Mouse (Mus musculus) hindbrain, postnatal 0 days (tissue): ENCODE data around the gene Gfi1b. TPM values are rescaled to one million over a fixed set of nuclear protein-coding genes. Genes with fewer than 3 reads are reported as not detected.

ENCODE experiments used
- ATAC-seq: fragments of 200-750 bp; cut with Nextera tagmentation; 2 replicates; pipeline ENCODE4 v1.8.0; 2017; ENCODE audit warnings: mild to moderate bottlenecking, moderate TSS enrichment, moderate library complexity
- DNase-seq: peaks from one replicate; pipeline ENCODE4 v3.0.0-alpha.2; 2015; ENCODE audit warnings: low spot score
- H3K27ac ChIP-seq: fragments of 300-500 bp; sonication (generic); 2 replicates; pipeline ENCODE4 v1.5.1; 2014; ENCODE audit warnings: mild to moderate bottlenecking
- H3K27me3 ChIP-seq: fragments of 300-500 bp; sonication (generic); 2 replicates; pipeline ENCODE4 v1.6.1; 2014; ENCODE audit warnings: low read length, mixed read lengths; ENCODE audit not compliant: insufficient read depth
- H3K36me3 ChIP-seq: fragments of 300-500 bp; sonication (generic); 2 replicates; pipeline ENCODE4 v1.6.1; 2014; ENCODE audit warnings: low read length, mixed read lengths; ENCODE audit not compliant: insufficient read depth
- H3K4me1 ChIP-seq: fragments of 300-500 bp; sonication (generic); 2 replicates; pipeline ENCODE4 v1.6.1; 2014; ENCODE audit warnings: antibody characterized with exemption, low read length, mixed read lengths; ENCODE audit not compliant: insufficient read depth
- H3K4me2 ChIP-seq: fragments of 300-500 bp; sonication (generic); 2 replicates; pipeline ENCODE4 v1.6.1; 2014; ENCODE audit warnings: low read depth, mild to moderate bottlenecking, low read length, moderate library complexity, mixed read lengths
- H3K4me3 ChIP-seq: fragments of 300-500 bp; sonication (generic); 2 replicates; pipeline ENCODE4 v1.5.1; 2014; ENCODE audit warnings: low read length
- H3K9ac ChIP-seq: fragments of 300-500 bp; sonication (generic); replicated peaks from 2 replicates; pipeline ENCODE4 v1.6.1; 2014; ENCODE audit warnings: mild to moderate bottlenecking, low read length, moderate library complexity, mixed read lengths
- H3K9me3 ChIP-seq: fragments of 300-500 bp; sonication (generic); 2 replicates; pipeline ENCODE4 v1.6.1; 2016; ENCODE audit warnings: low read length, mixed read lengths
- CTCF ChIP-seq: IDR thresholded peaks from 2 replicates; pipeline ENCODE4 v1.5.1; 2016; ENCODE audit warnings: antibody characterized with exemption, control low read depth, low read depth
- WGBS: fragments of 180-500 bp; shearing (Covaris S2); extraction: QIAGEN DNeasy Blood & Tissue Kit; methylation state at CpG from one replicate; pipeline ENCODE4 v1.1.7; 2014; 5-methylcytosine and 5-hydroxymethylcytosine counted together
- microRNA-seq, 2 experiments: library from miRNA; unstranded; fragments of <30 nt; microRNA quantifications; one replicate each; pipeline ENCODE4; 2016
- polyA plus RNA-seq: library from polyadenylated mRNA; unstranded; fragments of >200 nt; fragmentation: Nextera tagmentation; extraction: Ambion mirVana; gene quantifications from 2 replicates; pipeline ENCODE4 v1.2.1, GENCODE M21; 2015
- total RNA-seq: library from RNA; depleted of rRNA; stranded (reverse); fragments of >200 nt; gene quantifications from 2 replicates; pipeline ENCODE4 v1.2.3, GENCODE M21; 2014; rRNA removed

Gene Gfi1b
- total and polyA plus RNA-seq, 2 experiments from 2014 or later: not detected

DNA sequence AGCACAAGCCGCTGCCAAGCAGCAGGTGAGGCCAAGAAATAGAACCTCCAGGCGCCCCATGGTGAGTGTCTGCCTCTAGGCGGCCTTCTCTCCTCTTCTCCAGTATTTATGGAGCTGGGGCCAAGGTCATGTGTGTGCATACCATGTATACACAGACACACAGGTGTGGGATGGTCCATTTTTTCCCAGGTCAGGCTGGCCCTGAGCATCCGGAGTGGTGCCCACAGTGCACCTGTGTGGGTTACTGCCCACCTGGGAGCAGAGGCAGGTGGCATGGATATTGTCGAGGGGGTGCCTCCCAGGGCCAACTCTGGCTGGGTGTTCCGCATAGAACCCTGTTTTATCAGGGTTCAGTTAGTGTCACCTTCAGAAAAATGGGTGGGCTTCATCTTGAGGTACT is 58.5 kb downstream of the Gfi1b start, which contains the start of gene Cel:
Gene Cel (minus strand): TSS at position 101 of the 400 bp plus-strand sequence.
- H3K9me3 ChIP-seq: no peaks in the 10 kb centered on the region
- no peak within 1 kb of the TSS for H3K4me3 ChIP-seq
- DNase-seq: no peak
- H3K4me2 ChIP-seq: no peak within 1 kb of the TSS
- H3K27me3 ChIP-seq: no peaks in the 10 kb centered on the region
- ATAC-seq: no peak
- WGBS: 71% methylated on average over 6 of the region's 6 CpGs
- no peak within 1 kb of the TSS for H3K9ac ChIP-seq
- no peak within 1 kb of the TSS for H3K27ac ChIP-seq
- no peaks in the 10 kb centered on the region for H3K4me1 ChIP-seq
- peaks cover 20% of the 10 kb centered on the region for H3K36me3 ChIP-seq
- TF ChIP-seq CTCF: no peak

Small RNA genes within 50 kb of the gene (microRNA-seq; reads per million reads assigned to microRNA genes)
- 0 reads per million in 2 experiments for gene Gm22824

Other genes starting within 250 kb of the Gfi1b start
- gene Ppp1r26, start 175.2 kb downstream of the Gfi1b start, total RNA-seq: 58.8 and 78.7 TPM in 2 replicates
- 10.4 and 11.2 TPM in 2 replicates for gene Ppp1r26, start 175.2 kb downstream of the Gfi1b start, polyA plus RNA-seq
- gene 1700007K13Rik, start 155.7 kb downstream of the Gfi1b start, total RNA-seq: 2.8 and 8.6 TPM in 2 replicates
- gene 1700007K13Rik, start 155.7 kb downstream of the Gfi1b start, polyA plus RNA-seq: 6.1 and 7.1 TPM in 2 replicates
- gene Mrps2, start 153.9 kb downstream of the Gfi1b start, total RNA-seq: 31.5 and 33.0 TPM in 2 replicates
- gene Mrps2, start 153.9 kb downstream of the Gfi1b start, polyA plus RNA-seq: 39.2 and 42.6 TPM in 2 replicates
- gene Gbgt1, start 125.1 kb downstream of the Gfi1b start, total RNA-seq: 3.7 and 8.2 TPM in 2 replicates
- 1.5 and 1.7 TPM in 2 replicates for gene Gbgt1, start 125.1 kb downstream of the Gfi1b start, polyA plus RNA-seq
- gene Gm10134, start 115.9 kb downstream of the Gfi1b start, total RNA-seq: not detected in 2 replicates
- 4.0 and 4.8 TPM in 2 replicates for gene Gm10134, start 115.9 kb downstream of the Gfi1b start, polyA plus RNA-seq
- 263 and 266 TPM in 2 replicates for gene Ralgds, start 108.9 kb downstream of the Gfi1b start, total RNA-seq
- 74.6 and 76.8 TPM in 2 replicates for gene Ralgds, start 108.9 kb downstream of the Gfi1b start, polyA plus RNA-seq
- gene Cel, start 58.6 kb downstream of the Gfi1b start, total RNA-seq: not detected in 2 replicates
- gene Cel, start 58.6 kb downstream of the Gfi1b start, polyA plus RNA-seq: not detected in 2 replicates
- 23.1 and 28.4 TPM in 2 replicates for gene Gtf3c5, start 38.2 kb downstream of the Gfi1b start, total RNA-seq
- 27.4 and 29.5 TPM in 2 replicates for gene Gtf3c5, start 38.2 kb downstream of the Gfi1b start, polyA plus RNA-seq
- gene Tsc1, start 19.2 kb upstream of the Gfi1b start, total RNA-seq: 33.9 and 42.3 TPM in 2 replicates
- 20.0 and 22.7 TPM in 2 replicates for gene Tsc1, start 19.2 kb upstream of the Gfi1b start, polyA plus RNA-seq
- 0.89 TPM in 1 of 2 replicates, not detected in the other for gene Spaca9, start 77.7 kb upstream of the Gfi1b start, total RNA-seq
- gene Spaca9, start 77.7 kb upstream of the Gfi1b start, polyA plus RNA-seq: 2.9 and 3.7 TPM in 2 replicates
- 0.58 and 1.6 TPM in 2 replicates for gene Ak8, start 78.2 kb upstream of the Gfi1b start, total RNA-seq
- 3.3 and 3.5 TPM in 2 replicates for gene Ak8, start 78.2 kb upstream of the Gfi1b start, polyA plus RNA-seq
- 64.3 and 111 TPM in 2 replicates for gene Gtf3c4, start 218.4 kb upstream of the Gfi1b start, total RNA-seq
- gene Gtf3c4, start 218.4 kb upstream of the Gfi1b start, polyA plus RNA-seq: 12.8 and 14.5 TPM in 2 replicates
- 17.4 and 18.6 TPM in 2 replicates for gene Ddx31, start 218.4 kb upstream of the Gfi1b start, total RNA-seq
- gene Ddx31, start 218.4 kb upstream of the Gfi1b start, polyA plus RNA-seq: 10.2 and 11.0 TPM in 2 replicates